Mouse (Mus musculus) CH12.LX (cell line): Measurements from ENCODE around the gene Cyp2d26.

Experiments used
- CHD2 ChIP-seq: IDR thresholded peaks from 2 replicates; pipeline ENCODE4 v1.6.1; 2011; ENCODE audit warnings: low read length, improper control_type of control experiment
- CTCF ChIP-seq, 2 experiments: IDR thresholded peaks in 1 of 2; conservative IDR thresholded peaks in 1 of 2; 2 replicates each; pipeline ENCODE4 v1.5.1; 2011 to 2012; ENCODE audit warnings: low read depth in 2 of 2, low read length in 2 of 2, improper control_type of control experiment in 1 of 2, inconsistent platforms in 1 of 2, mild to moderate bottlenecking in 1 of 2, moderate library complexity in 1 of 2
- EP300 ChIP-seq: IDR thresholded peaks from 2 replicates; pipeline ENCODE4 v1.6.1; 2011; ENCODE audit warnings: low read length, improper control_type of control experiment
- GABPA ChIP-seq: IDR thresholded peaks from 2 replicates; pipeline ENCODE4 v1.6.1; 2012; ENCODE audit warnings: low read depth, low read length, improper control_type of control experiment, inconsistent platforms; ENCODE audit not compliant: insufficient replicate concordance
- JUND ChIP-seq: conservative IDR thresholded peaks from 2 replicates; pipeline ENCODE4 v1.6.1; 2011; ENCODE audit warnings: low read depth, low read length, improper control_type of control experiment
- MXI1 ChIP-seq: IDR thresholded peaks from 2 replicates; pipeline ENCODE4 v1.6.1; 2011; ENCODE audit warnings: mild to moderate bottlenecking, low read depth, low read length, improper control_type of control experiment
- NELFE ChIP-seq: IDR thresholded peaks from 2 replicates; pipeline ENCODE4 v1.6.1; 2011; ENCODE audit warnings: low read depth, low read length, improper control_type of control experiment
- POLR2A ChIP-seq: IDR thresholded peaks from 2 replicates; pipeline ENCODE4 v1.6.1; 2011; ENCODE audit warnings: low read depth, mild to moderate bottlenecking, improper control_type of control experiment, low read length
- RCOR1 ChIP-seq: conservative IDR thresholded peaks from 2 replicates; pipeline ENCODE4 v1.6.1; 2012; ENCODE audit warnings: low read depth, mild to moderate bottlenecking, inconsistent platforms, low read length, improper control_type of control experiment
- SMC3 ChIP-seq: IDR thresholded peaks from 2 replicates; pipeline ENCODE4 v1.6.1; 2011; ENCODE audit warnings: low read depth, low read length, improper control_type of control experiment
- TCF12 ChIP-seq: IDR thresholded peaks from 2 replicates; pipeline ENCODE4 v1.6.1; 2014; ENCODE audit warnings: low read depth, mild to moderate bottlenecking, inconsistent platforms, low read length, improper control_type of control experiment
- USF1 ChIP-seq: IDR thresholded peaks from 2 replicates; pipeline ENCODE4 v1.6.1; 2014; ENCODE audit warnings: low read depth, mild to moderate bottlenecking, inconsistent platforms, low read length, improper control_type of control experiment

GRCm38 (mm10) chr15:82763631-82764420 is 30.3 kb downstream of the Cyp2d26 start, which contains the start of gene Cyp2d40:
- TF ChIP-seq CTCF (conservative IDR thresholded peaks at IDR 0.05 in 1 of 2, IDR thresholded peaks at IDR 0.05 in 1 of 2; ENCODE audit: low read depth in 2 of 2, low read length in 2 of 2) (no peak), USF1 (no peak), RCOR1 (no peak), CHD2 (no peak), TCF12 (no peak), EP300 (no peak), SMC3 (no peak), POLR2A (no peak), JUND (no peak), GABPA (no peak), NELFE (no peak), MXI1 (no peak)
